Mouse (Mus musculus) CH12.LX (cell line): ENCODE results near the gene Il6ra. TPM values are rescaled to one million over a fixed set of nuclear protein-coding genes. Genes with fewer than 3 reads are reported as not detected.
A peak's percentile ranks its signal among the peaks of the same experiment; 100 is the strongest.

ENCODE experiments used
- DNase-seq: peaks from one replicate; pipeline ENCODE4 v3.0.0-alpha.2; 2013; ENCODE audit errors: extremely low read depth
- H3K27ac ChIP-seq: 2 replicates; pipeline ENCODE4 v1.5.1; 2012; ENCODE audit warnings: low read depth, mild to moderate bottlenecking, control low read depth, moderate library complexity; ENCODE audit not compliant: insufficient read depth
- H3K27me3 ChIP-seq: replicated peaks from 2 replicates; pipeline ENCODE3; 2012; ENCODE audit warnings: inconsistent platforms
- H3K36me3 ChIP-seq, 2 experiments: replicated peaks in 1 of 2; 2 replicates each; pipeline versions ENCODE3 to v1.6.1; 2012; ENCODE audit warnings: inconsistent platforms in 1 of 2, low read length in 1 of 2, mild to moderate bottlenecking in 1 of 2, mixed read lengths in 1 of 2, moderate library complexity in 1 of 2; ENCODE audit not compliant: control insufficient read depth in 1 of 2, insufficient read depth in 1 of 2
- H3K4me1 ChIP-seq, 2 experiments: 2 replicates each; pipeline ENCODE4 v1.6.1; 2012; ENCODE audit warnings: inconsistent platforms in 1 of 2, moderate library complexity in 1 of 2; ENCODE audit not compliant: insufficient read depth in 2 of 2, control insufficient read depth in 1 of 2
- H3K4me2 ChIP-seq: 2 replicates; pipeline ENCODE4 v1.6.1; 2012; ENCODE audit warnings: low read depth, mild to moderate bottlenecking, control low read depth; ENCODE audit not compliant: poor library complexity, insufficient read depth, severe bottlenecking
- H3K4me3 ChIP-seq, 3 experiments: fragments of 150-350 bp in 1 of 3; sonication (generic) in 1 of 3; replicated peaks in 1 of 3; 2 replicates each; pipeline versions ENCODE3 to v1.5.1; 2011 to 2012; ENCODE audit warnings: low read depth in 2 of 3, low read length in 2 of 3, mild to moderate bottlenecking in 2 of 3, moderate library complexity in 2 of 3, control low read depth in 1 of 3, improper control_type of control experiment in 1 of 3, inconsistent platforms in 1 of 3, mixed read lengths in 1 of 3; ENCODE audit not compliant: poor library complexity in 1 of 3
- H3K79me2 ChIP-seq: replicated peaks from 2 replicates; pipeline ENCODE4 v1.6.1; 2012; ENCODE audit warnings: mild to moderate bottlenecking, moderate library complexity; ENCODE audit not compliant: control insufficient read depth, poor library complexity, insufficient read depth, severe bottlenecking; ENCODE audit errors: extremely low read depth
- H3K9ac ChIP-seq: 2 replicates; pipeline ENCODE4 v1.6.1; 2012; ENCODE audit warnings: low read depth, mild to moderate bottlenecking, control low read depth, moderate library complexity; ENCODE audit not compliant: insufficient read depth
- H3K9me3 ChIP-seq: replicated peaks from 2 replicates; pipeline ENCODE3; 2012; ENCODE audit warnings: low read length, inconsistent platforms, mixed read lengths
- BHLHE40 ChIP-seq: IDR thresholded peaks from 2 replicates; pipeline ENCODE4 v1.6.1; 2011; ENCODE audit warnings: mild to moderate bottlenecking, low read depth, low read length, improper control_type of control experiment
- CHD1 ChIP-seq: IDR thresholded peaks from 2 replicates; pipeline ENCODE4 v1.6.1; 2012; ENCODE audit warnings: low read depth, low read length, improper control_type of control experiment, inconsistent platforms
- CHD2 ChIP-seq: IDR thresholded peaks from 2 replicates; pipeline ENCODE4 v1.6.1; 2011; ENCODE audit warnings: low read length, improper control_type of control experiment
- CTCF ChIP-seq, 2 experiments: IDR thresholded peaks in 1 of 2; conservative IDR thresholded peaks in 1 of 2; 2 replicates each; pipeline ENCODE4 v1.5.1; 2011 to 2012; ENCODE audit warnings: low read depth in 2 of 2, low read length in 2 of 2, improper control_type of control experiment in 1 of 2, inconsistent platforms in 1 of 2, mild to moderate bottlenecking in 1 of 2, moderate library complexity in 1 of 2
- ELF1 ChIP-seq: IDR thresholded peaks from 2 replicates; pipeline ENCODE4 v1.6.1; 2014; ENCODE audit warnings: low read depth, mild to moderate bottlenecking, inconsistent platforms, low read length, improper control_type of control experiment
- EP300 ChIP-seq: IDR thresholded peaks from 2 replicates; pipeline ENCODE4 v1.6.1; 2011; ENCODE audit warnings: low read length, improper control_type of control experiment
- ETS1 ChIP-seq: conservative IDR thresholded peaks from 2 replicates; pipeline ENCODE4 v1.6.1; 2012; ENCODE audit warnings: low read depth, mild to moderate bottlenecking, inconsistent platforms, low read length, improper control_type of control experiment, moderate library complexity
- GABPA ChIP-seq: IDR thresholded peaks from 2 replicates; pipeline ENCODE4 v1.6.1; 2012; ENCODE audit warnings: low read depth, low read length, improper control_type of control experiment, inconsistent platforms; ENCODE audit not compliant: insufficient replicate concordance
- HCFC1 ChIP-seq: IDR thresholded peaks from 2 replicates; pipeline ENCODE4 v1.6.1; 2012; ENCODE audit warnings: low read depth, mild to moderate bottlenecking, inconsistent platforms, low read length, improper control_type of control experiment
- IRF4 ChIP-seq: IDR thresholded peaks from 2 replicates; pipeline ENCODE4 v1.6.1; 2014; ENCODE audit warnings: low read depth, mild to moderate bottlenecking, inconsistent platforms, low read length, improper control_type of control experiment
- JUN ChIP-seq: IDR thresholded peaks from 2 replicates; pipeline ENCODE4 v1.6.1; 2011; ENCODE audit warnings: low read depth, mild to moderate bottlenecking, low read length, improper control_type of control experiment, moderate library complexity; ENCODE audit not compliant: insufficient read depth
- JUND ChIP-seq: conservative IDR thresholded peaks from 2 replicates; pipeline ENCODE4 v1.6.1; 2011; ENCODE audit warnings: low read depth, low read length, improper control_type of control experiment
- KAT2A ChIP-seq: IDR thresholded peaks from 2 replicates; pipeline ENCODE4 v1.6.1; 2012; ENCODE audit warnings: low read length, improper control_type of control experiment, inconsistent platforms; ENCODE audit not compliant: insufficient replicate concordance
- MAFK ChIP-seq: IDR thresholded peaks from 2 replicates; pipeline ENCODE4 v1.6.1; 2011; ENCODE audit warnings: low read length, improper control_type of control experiment; ENCODE audit not compliant: insufficient replicate concordance
- MAX ChIP-seq: IDR thresholded peaks from 2 replicates; pipeline ENCODE4 v1.6.1; 2011; ENCODE audit warnings: low read length, improper control_type of control experiment
- MAZ ChIP-seq: IDR thresholded peaks from 2 replicates; pipeline ENCODE4 v1.6.1; 2012; ENCODE audit warnings: low read depth, mild to moderate bottlenecking, inconsistent platforms, low read length, improper control_type of control experiment, moderate library complexity
- MEF2A ChIP-seq: IDR thresholded peaks from 2 replicates; pipeline ENCODE4 v1.6.1; 2014; ENCODE audit warnings: low read depth, mild to moderate bottlenecking, inconsistent platforms, low read length, improper control_type of control experiment, borderline replicate concordance
- MXI1 ChIP-seq: IDR thresholded peaks from 2 replicates; pipeline ENCODE4 v1.6.1; 2011; ENCODE audit warnings: mild to moderate bottlenecking, low read depth, low read length, improper control_type of control experiment
- NELFE ChIP-seq: IDR thresholded peaks from 2 replicates; pipeline ENCODE4 v1.6.1; 2011; ENCODE audit warnings: low read depth, low read length, improper control_type of control experiment
- PAX5 ChIP-seq: IDR thresholded peaks from 2 replicates; pipeline ENCODE4 v1.6.1; 2012; ENCODE audit warnings: low read length, inconsistent platforms, mixed read lengths
- POLR2AphosphoS2 ChIP-seq: IDR thresholded peaks from 2 replicates; pipeline ENCODE4 v1.6.1; 2011; ENCODE audit warnings: low read depth, low read length, improper control_type of control experiment
- RAD21 ChIP-seq: IDR thresholded peaks from 2 replicates; pipeline ENCODE4 v1.6.1; 2011; ENCODE audit warnings: low read depth, mild to moderate bottlenecking, low read length, improper control_type of control experiment, moderate library complexity
- RCOR1 ChIP-seq: conservative IDR thresholded peaks from 2 replicates; pipeline ENCODE4 v1.6.1; 2012; ENCODE audit warnings: low read depth, mild to moderate bottlenecking, inconsistent platforms, low read length, improper control_type of control experiment
- SIN3A ChIP-seq: IDR thresholded peaks from 2 replicates; pipeline ENCODE4 v1.6.1; 2012; ENCODE audit warnings: low read length, improper control_type of control experiment, inconsistent platforms
- SMC3 ChIP-seq: IDR thresholded peaks from 2 replicates; pipeline ENCODE4 v1.6.1; 2011; ENCODE audit warnings: low read depth, low read length, improper control_type of control experiment
- TBP ChIP-seq: conservative IDR thresholded peaks from 2 replicates; pipeline ENCODE4 v1.6.1; 2011; ENCODE audit warnings: low read depth, low read length, improper control_type of control experiment
- TCF12 ChIP-seq: IDR thresholded peaks from 2 replicates; pipeline ENCODE4 v1.6.1; 2014; ENCODE audit warnings: low read depth, mild to moderate bottlenecking, inconsistent platforms, low read length, improper control_type of control experiment
- UBTF ChIP-seq: IDR thresholded peaks from 2 replicates; pipeline ENCODE4 v1.6.1; 2012; ENCODE audit warnings: low read depth, mild to moderate bottlenecking, inconsistent platforms, low read length, improper control_type of control experiment, moderate library complexity
- USF2 ChIP-seq: conservative IDR thresholded peaks from 2 replicates; pipeline ENCODE4 v1.6.1; 2011; ENCODE audit warnings: low read depth, low read length, improper control_type of control experiment
- ZC3H11A ChIP-seq: IDR thresholded peaks from 2 replicates; pipeline ENCODE4 v1.6.1; 2012; ENCODE audit warnings: low read depth, mild to moderate bottlenecking, inconsistent platforms, low read length, improper control_type of control experiment
- ZKSCAN1 ChIP-seq: IDR thresholded peaks from 2 replicates; pipeline ENCODE4 v1.6.1; 2012; ENCODE audit warnings: low read depth, inconsistent platforms, low read length, improper control_type of control experiment, borderline replicate concordance
- ZNF384 ChIP-seq: IDR thresholded peaks from 2 replicates; pipeline ENCODE4 v1.6.1; 2012; ENCODE audit warnings: low read depth, low read length, improper control_type of control experiment, inconsistent platforms
- dilution Hi-C: fragments of 300-500 bp; cut with MboI; formaldehyde crosslinking; loops from 2 replicates; pipeline ENCODE4 v1.14.3; 2020; ENCODE audit warnings: low sequenced_read_pairs; ENCODE audit not compliant: extremely low pct_unique_long_range_greater_than_20kb, extremely low pct_ligation_motif_present
- in situ Hi-C: fragments of 300-500 bp; cut with MboI; formaldehyde crosslinking; loops from 3 replicates; pipeline ENCODE4 v1.14.3; 2019; ENCODE audit warnings: low sequenced_read_pairs, low pct_ligation_motif_present, low pct_unique_long_range_greater_than_20kb, mixed read lengths
- polyA plus RNA-seq: library from polyadenylated mRNA; unstranded; fragments of >175 nt; gene quantifications from 2 replicates; pipeline ENCODE4 v1.2.1, GENCODE M21; 2012; ENCODE audit warnings: low read depth; ENCODE audit not compliant: insufficient read length
- total RNA-seq, 2 experiments: library from RNA; depleted of rRNA; stranded (reverse); fragments of 300-350 nt in 1 of 2; fragments of >200 nt in 1 of 2; gene quantifications; 2 replicates each; pipeline ENCODE4 v1.2.3; 2012 to 2014

The Il6ra gene
- total and polyA plus RNA-seq, 3 experiments: 1.4 to 4.8 (median 1.6) TPM

DNA sequence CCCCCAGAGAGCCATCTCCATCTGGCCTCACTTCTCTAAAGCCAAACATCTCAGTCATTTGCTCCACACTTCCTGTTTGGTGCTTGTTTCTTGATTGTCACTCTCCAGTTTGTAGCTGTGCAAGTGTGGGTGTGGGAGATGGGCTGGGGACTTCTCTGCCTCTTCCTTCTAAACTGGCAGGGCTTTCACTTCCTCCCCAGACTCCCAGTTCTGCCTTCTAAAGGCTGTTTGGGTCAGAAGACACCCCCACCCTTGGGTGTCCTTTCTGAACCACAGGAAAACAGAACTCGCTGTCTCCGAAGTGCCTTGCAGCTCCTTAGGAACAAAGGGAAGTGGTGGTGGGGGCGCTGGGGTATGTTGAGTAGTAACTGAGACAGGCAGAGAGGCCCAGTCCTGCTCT, 1.8 kb downstream of the Il6ra start:
- peaks cover 28% of the 10 kb centered on the region for H3K27me3 ChIP-seq
- peak; percentile 87 for DNase-seq
- no peaks in the 10 kb centered on the region; the same call in 1 of the 2 replicates for H3K79me2 ChIP-seq
- H3K27ac ChIP-seq: peak overlapping the region; percentile 92
- dilution Hi-C loops (no loop called here), in situ Hi-C loops (loop anchor here (5.0 kb wide), 1 partner anchor 39 kb away; no protein-coding TSS in a partner anchor)
- peak overlapping the region in 1 of 3 experiments; percentile 15 for H3K4me3 ChIP-seq
- no peaks in the 10 kb centered on the region for H3K36me3 ChIP-seq
- peaks cover 2% of the 10 kb centered on the region for H3K9me3 ChIP-seq
- TF ChIP-seq USF2: no peak
- no peak for TF ChIP-seq GABPA
- TF ChIP-seq MEF2A: peak; percentile 88
- no peak for TF ChIP-seq KAT2A
- peak; percentile 82 for TF ChIP-seq CHD2
- peak; percentile 85 for TF ChIP-seq BHLHE40
- TF ChIP-seq JUND: peak; percentile 49; the same call in 1 of the 2 replicates
- no peak for TF ChIP-seq CHD1
- peak; percentile 83 for TF ChIP-seq ELF1
- peak; percentile 94 for TF ChIP-seq TCF12
- 0 out of 2 replicates have a peak, but pooled peaks have one; percentile 17 for TF ChIP-seq JUN
- TF ChIP-seq MAFK: 0 out of 2 replicates have a peak, but pooled peaks have one; percentile 51
- no peak for TF ChIP-seq ZKSCAN1
- 0 out of 2 replicates have a peak, but pooled peaks have one; percentile 38 for TF ChIP-seq SIN3A
- TF ChIP-seq RCOR1: peak; percentile 93
- no peak for TF ChIP-seq UBTF
- TF ChIP-seq SMC3: peak; percentile 30
- TF ChIP-seq CTCF (conservative IDR thresholded peaks at IDR 0.05 in 1 of 2, IDR thresholded peaks at IDR 0.05 in 1 of 2; ENCODE audit: low read depth in 2 of 2, low read length in 2 of 2): no peak
- TF ChIP-seq MAX: no peak
- TF ChIP-seq TBP: peak; percentile 34; the same call in 1 of the 2 replicates
- peak; percentile 100 for TF ChIP-seq IRF4
- TF ChIP-seq ZC3H11A: 0 out of 2 replicates have a peak, but pooled peaks have one; percentile 1
- TF ChIP-seq MAZ: peak; percentile 86
- TF ChIP-seq NELFE: no peak; the same call in 1 of the 2 replicates
- TF ChIP-seq RAD21: peak; percentile 2
- TF ChIP-seq POLR2AphosphoS2: no peak
- peak; percentile 98 for TF ChIP-seq EP300
- peak; percentile 51 for TF ChIP-seq ZNF384
- no peak for TF ChIP-seq MXI1
- TF ChIP-seq ETS1: peak; percentile 85
- peak; percentile 31; the same call in 1 of the 2 replicates for TF ChIP-seq HCFC1
- no peak for TF ChIP-seq PAX5
- peak overlapping the region; percentile 55 for H3K9ac ChIP-seq
- peaks cover 31 to 69% of the 10 kb centered on the region in 2 experiments for H3K4me1 ChIP-seq
- peak overlapping the region; percentile 59 for H3K4me2 ChIP-seq
